Mouse (Mus musculus) MEL (cell line): ENCODE measurements around the gene Naaladl2. TPM values are rescaled to one million over a fixed set of nuclear protein-coding genes. Genes with fewer than 3 reads are reported as not detected.
A peak's percentile ranks its signal among the peaks of the same experiment; 100 is the strongest.

Source experiments
- DNase-seq: peaks from one replicate; pipeline ENCODE4 v3.0.0; 2011; ENCODE audit warnings: low read depth, low spot score
- H3K27ac ChIP-seq: 2 replicates; pipeline ENCODE4 v1.5.1; 2012; ENCODE audit warnings: low read depth, mild to moderate bottlenecking, control low read depth, low read length, moderate library complexity; ENCODE audit not compliant: control insufficient read depth
- H3K27me3 ChIP-seq, 2 experiments: fragments of 150-350 bp in 1 of 2; sonication (generic) in 1 of 2; 2 replicates each; pipeline ENCODE4 v1.6.1; 2012; ENCODE audit warnings: low read length in 2 of 2, mild to moderate bottlenecking in 2 of 2, improper control_type of control experiment in 1 of 2, moderate library complexity in 1 of 2; ENCODE audit not compliant: insufficient read depth in 2 of 2, control insufficient read depth in 1 of 2
- H3K36me3 ChIP-seq, 2 experiments: 2 replicates each; pipeline ENCODE4 v1.6.1; 2012 to 2014; ENCODE audit warnings: low read length in 2 of 2, improper control_type of control experiment in 1 of 2, inconsistent platforms in 1 of 2, mild to moderate bottlenecking in 1 of 2; ENCODE audit not compliant: insufficient read depth in 2 of 2, control insufficient read depth in 1 of 2
- H3K4me1 ChIP-seq, 2 experiments: fragments of 150-350 bp in 1 of 2; sonication (generic) in 1 of 2; 2 replicates each; pipeline ENCODE4 v1.6.1; 2012; ENCODE audit warnings: low read length in 2 of 2, improper control_type of control experiment in 1 of 2, mild to moderate bottlenecking in 1 of 2; ENCODE audit not compliant: insufficient read depth in 2 of 2, control insufficient read depth in 1 of 2
- H3K4me3 ChIP-seq, 2 experiments: fragments of 150-350 bp in 1 of 2; sonication (generic) in 1 of 2; 2 replicates each; pipeline ENCODE4 v1.5.1; 2012; ENCODE audit warnings: low read depth in 2 of 2, low read length in 2 of 2, mild to moderate bottlenecking in 2 of 2, moderate library complexity in 2 of 2, control low read depth in 1 of 2, improper control_type of control experiment in 1 of 2; ENCODE audit not compliant: control insufficient read depth in 1 of 2, insufficient read depth in 1 of 2
- H3K79me2 ChIP-seq: 2 replicates; pipeline ENCODE4 v1.6.1; 2012; ENCODE audit warnings: mild to moderate bottlenecking, low read length, moderate library complexity; ENCODE audit not compliant: control insufficient read depth, poor library complexity, insufficient read depth
- H3K9ac ChIP-seq: 2 replicates; pipeline ENCODE4 v1.6.1; 2012; ENCODE audit warnings: low read depth, mild to moderate bottlenecking, control low read depth, low read length, moderate library complexity; ENCODE audit not compliant: control insufficient read depth, poor library complexity, severe bottlenecking
- H3K9me3 ChIP-seq: fragments of 150-350 bp; sonication (generic); replicated peaks from 2 replicates; pipeline ENCODE4 v1.6.1; 2012; ENCODE audit warnings: mild to moderate bottlenecking, low read length, improper control_type of control experiment, moderate library complexity; ENCODE audit not compliant: insufficient read depth
- BHLHE40 ChIP-seq: IDR thresholded peaks from 2 replicates; pipeline ENCODE4 v1.6.1; 2012; ENCODE audit warnings: low read depth, mild to moderate bottlenecking, inconsistent platforms, low read length, improper control_type of control experiment, borderline replicate concordance
- CHD1 ChIP-seq: IDR thresholded peaks from 2 replicates; pipeline ENCODE4 v1.6.1; 2012; ENCODE audit warnings: low read depth, mild to moderate bottlenecking, inconsistent platforms, low read length, improper control_type of control experiment
- E2F4 ChIP-seq: IDR thresholded peaks from 2 replicates; pipeline ENCODE4 v1.6.1; 2011; ENCODE audit warnings: low read depth, low read length, improper control_type of control experiment, borderline replicate concordance
- ELF1 ChIP-seq: IDR thresholded peaks from 2 replicates; pipeline ENCODE4 v1.6.1; 2014; ENCODE audit warnings: low read depth, mild to moderate bottlenecking, inconsistent platforms, low read length, improper control_type of control experiment, moderate library complexity
- EP300 ChIP-seq, 2 experiments: IDR thresholded peaks; 2 replicates each; pipeline ENCODE4 v1.6.1; 2011; ENCODE audit warnings: improper control_type of control experiment in 2 of 2, low read length in 2 of 2, low read depth in 1 of 2, mild to moderate bottlenecking in 1 of 2
- ETS1 ChIP-seq: IDR thresholded peaks from 2 replicates; pipeline ENCODE4 v1.6.1; 2012; ENCODE audit warnings: low read depth, mild to moderate bottlenecking, inconsistent platforms, low read length, improper control_type of control experiment, moderate library complexity
- GABPA ChIP-seq: IDR thresholded peaks from 2 replicates; pipeline ENCODE4 v1.6.1; 2012; ENCODE audit warnings: low read depth, mild to moderate bottlenecking, inconsistent platforms, low read length, improper control_type of control experiment, moderate library complexity
- GATA1 ChIP-seq: IDR thresholded peaks from 2 replicates; pipeline ENCODE4 v1.6.1; 2011; ENCODE audit warnings: low read depth, low read length, improper control_type of control experiment
- MAFK ChIP-seq: IDR thresholded peaks from 2 replicates; pipeline ENCODE4 v1.6.1; 2011; ENCODE audit warnings: low read depth, mild to moderate bottlenecking, low read length, improper control_type of control experiment, borderline replicate concordance
- MAX ChIP-seq: IDR thresholded peaks from 2 replicates; pipeline ENCODE4 v1.6.1; 2011; ENCODE audit warnings: low read length, improper control_type of control experiment
- MAZ ChIP-seq: IDR thresholded peaks from 2 replicates; pipeline ENCODE4 v1.6.1; 2012; ENCODE audit warnings: low read depth, mild to moderate bottlenecking, inconsistent platforms, low read length, improper control_type of control experiment
- MEF2A ChIP-seq: IDR thresholded peaks from 2 replicates; pipeline ENCODE4 v1.6.1; 2014; ENCODE audit warnings: low read depth, mild to moderate bottlenecking, inconsistent platforms, low read length, improper control_type of control experiment; ENCODE audit not compliant: poor library complexity, insufficient replicate concordance, severe bottlenecking; ENCODE audit errors: extremely low read depth
- MXI1 ChIP-seq: IDR thresholded peaks from 2 replicates; pipeline ENCODE4 v1.6.1; 2011; ENCODE audit warnings: mild to moderate bottlenecking, low read depth, low read length, improper control_type of control experiment
- MYB ChIP-seq: IDR thresholded peaks from 2 replicates; pipeline ENCODE4 v1.6.1; 2011; ENCODE audit warnings: mild to moderate bottlenecking, low read depth, low read length, improper control_type of control experiment
- MYC ChIP-seq: IDR thresholded peaks from 2 replicates; pipeline ENCODE4 v1.6.1; 2011; ENCODE audit warnings: low read depth, mild to moderate bottlenecking, low read length, improper control_type of control experiment, moderate library complexity
- NELFE ChIP-seq: IDR thresholded peaks from 2 replicates; pipeline ENCODE4 v1.6.1; 2011; ENCODE audit warnings: low read depth, low read length, improper control_type of control experiment
- NRF1 ChIP-seq: IDR thresholded peaks from 2 replicates; pipeline ENCODE4 v1.6.1; 2014; ENCODE audit warnings: low read depth, mild to moderate bottlenecking, inconsistent platforms, low read length, improper control_type of control experiment, moderate library complexity; ENCODE audit not compliant: poor library complexity, insufficient read depth, severe bottlenecking
- POLR2AphosphoS2 ChIP-seq: IDR thresholded peaks from 2 replicates; pipeline ENCODE4 v1.6.1; 2011; ENCODE audit warnings: low read length, improper control_type of control experiment
- SMC3 ChIP-seq: IDR thresholded peaks from 2 replicates; pipeline ENCODE4 v1.6.1; 2011; ENCODE audit warnings: low read depth, low read length, improper control_type of control experiment
- TAL1 ChIP-seq: IDR thresholded peaks from 2 replicates; pipeline ENCODE4 v1.6.1; 2012; ENCODE audit warnings: mild to moderate bottlenecking, inconsistent platforms, low read length, moderate library complexity, mixed read lengths
- TBP ChIP-seq: IDR thresholded peaks from 2 replicates; pipeline ENCODE4 v1.8.0; 2011; ENCODE audit warnings: low read depth, low read length, improper control_type of control experiment
- TCF12 ChIP-seq: IDR thresholded peaks from 2 replicates; pipeline ENCODE4 v1.6.1; 2014; ENCODE audit warnings: low read depth, mild to moderate bottlenecking, inconsistent platforms, low read length, improper control_type of control experiment, moderate library complexity
- USF1 ChIP-seq: IDR thresholded peaks from 2 replicates; pipeline ENCODE4 v1.6.1; 2014; ENCODE audit warnings: low read depth, mild to moderate bottlenecking, inconsistent platforms, low read length, improper control_type of control experiment, moderate library complexity
- USF2 ChIP-seq, 2 experiments: IDR thresholded peaks; 2 replicates each; pipeline ENCODE4 v1.6.1; 2011 to 2012; ENCODE audit warnings: improper control_type of control experiment in 2 of 2, low read length in 2 of 2, borderline replicate concordance in 1 of 2, inconsistent platforms in 1 of 2, low read depth in 1 of 2, mild to moderate bottlenecking in 1 of 2; ENCODE audit not compliant: insufficient read depth in 1 of 2
- ZKSCAN1 ChIP-seq: IDR thresholded peaks from 2 replicates; pipeline ENCODE4 v1.6.1; 2012; ENCODE audit warnings: low read depth, mild to moderate bottlenecking, inconsistent platforms, low read length, improper control_type of control experiment, moderate library complexity
- polyA plus RNA-seq, 2 experiments: library from polyadenylated mRNA; stranded (reverse) in 1 of 2; unstranded in 1 of 2; fragments of >175 nt in 1 of 2; fragments of >200 nt in 1 of 2; gene quantifications; 2 replicates each; pipeline versions ENCODE4 v1.2.1 to v1.2.4; 2012; ENCODE audit warnings: low replicate concordance in 2 of 2, low read depth in 1 of 2; ENCODE audit not compliant: insufficient read length in 2 of 2, insufficient read depth in 1 of 2, missing spikeins in 1 of 2
- total RNA-seq: library from RNA; depleted of rRNA; stranded (reverse); fragments of 300-350 nt; gene quantifications from 2 replicates; pipeline ENCODE4 v1.2.3, GENCODE M21; 2012

Naaladl2 gene
- total and polyA plus RNA-seq, 3 experiments = 0.17 TPM; not detected in 2

DNA sequence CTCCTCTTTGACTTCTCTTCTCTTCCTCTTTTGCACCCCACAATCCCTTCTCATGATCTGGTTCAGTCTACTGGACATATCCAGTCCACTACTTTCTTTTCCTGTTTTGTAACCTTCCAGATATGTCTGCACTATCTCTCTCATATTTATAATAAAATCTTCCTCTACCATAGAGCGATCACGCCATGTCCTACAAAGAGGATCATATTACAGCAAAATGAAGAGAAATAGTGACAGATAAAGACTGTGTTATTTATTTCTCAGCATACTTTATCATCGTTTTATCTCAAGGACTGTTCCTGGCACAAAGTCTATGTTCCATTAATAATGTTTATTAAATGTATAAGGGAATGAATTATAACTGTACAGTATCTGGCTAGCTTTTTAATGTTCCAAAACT lies 1029.2 kb downstream of the Naaladl2 start:
- no peak overlapping the region for H3K9ac ChIP-seq
- H3K4me3 ChIP-seq = no peak overlapping the region
- H3K9me3 ChIP-seq = no peaks in the 10 kb centered on the region
- peaks cover 2 to 13% of the 10 kb centered on the region in 2 experiments; a peak in 3 of 4 replicates for H3K4me1 ChIP-seq
- peaks cover 0 to 7% of the 10 kb centered on the region in 2 experiments; a peak in 2 of 4 replicates for H3K36me3 ChIP-seq
- H3K27me3 ChIP-seq = no peaks in the 10 kb centered on the region
- no peak overlapping the region for H3K27ac ChIP-seq
- peak; percentile 42 for DNase-seq
- TF ChIP-seq ETS1 = no peak
- TF ChIP-seq GATA1 = no peak
- no peak for TF ChIP-seq MYC
- TF ChIP-seq BHLHE40 = no peak
- TF ChIP-seq MEF2A = no peak
- TF ChIP-seq USF2 (IDR thresholded peaks at IDR 0.05; ENCODE audit: borderline replicate concordance in 1 of 2, insufficient read depth in 1 of 2, low read depth in 1 of 2, low read length in 2 of 2) = no peak
- TF ChIP-seq MAZ = no peak
- no peak for TF ChIP-seq POLR2AphosphoS2
- TF ChIP-seq SMC3 = no peak
- no peak for TF ChIP-seq MYB
- no peak for TF ChIP-seq ELF1
- no peaks in the 10 kb centered on the region for H3K79me2 ChIP-seq

DNA sequence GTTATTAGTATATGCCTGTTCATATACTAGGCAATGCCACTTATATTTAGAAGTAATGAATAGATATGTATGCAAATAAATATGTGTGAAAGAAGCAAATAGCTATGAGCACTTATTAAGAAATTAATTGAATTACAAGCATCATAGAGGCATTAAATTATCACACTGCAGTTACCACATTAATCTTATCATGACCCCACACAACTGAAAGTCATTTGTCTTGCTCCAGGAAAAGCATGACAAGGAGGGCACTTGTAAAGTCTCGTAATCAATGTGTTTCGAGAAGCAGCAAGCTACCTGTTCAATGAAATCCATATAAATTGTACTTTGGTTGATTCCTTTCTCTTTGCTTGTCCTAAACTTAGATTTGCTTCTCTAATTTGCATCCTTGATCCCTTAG lies 1030.7 kb downstream of the Naaladl2 start:
- DNase-seq = peak; percentile 24
- Histone ChIP-seq H3K9ac (no peak overlapping the region), H3K4me3 (peak overlapping the region in 1 of 2 experiments; percentile 34; a peak in 1 of 4 replicates), H3K27ac (no peak overlapping the region), H3K4me1 (peaks cover 2 to 13% of the 10 kb centered on the region in 2 experiments; a peak in 3 of 4 replicates), H3K27me3 (no peaks in the 10 kb centered on the region), H3K79me2 (no peaks in the 10 kb centered on the region), H3K9me3 (no peaks in the 10 kb centered on the region), H3K36me3 (peaks cover 0 to 7% of the 10 kb centered on the region in 2 experiments; a peak in 2 of 4 replicates)
- TF ChIP-seq ELF1 (no peak), USF1 (no peak), EP300 (IDR thresholded peaks at IDR 0.05; ENCODE audit: low read depth in 1 of 2, low read length in 2 of 2) (peak; percentile 36 to 61; a peak in 2 of 4 replicates), TCF12 (peak; percentile 56; the same call in 1 of the 2 replicates), GATA1 (peak; percentile 54; the same call in 1 of the 2 replicates)

DNA sequence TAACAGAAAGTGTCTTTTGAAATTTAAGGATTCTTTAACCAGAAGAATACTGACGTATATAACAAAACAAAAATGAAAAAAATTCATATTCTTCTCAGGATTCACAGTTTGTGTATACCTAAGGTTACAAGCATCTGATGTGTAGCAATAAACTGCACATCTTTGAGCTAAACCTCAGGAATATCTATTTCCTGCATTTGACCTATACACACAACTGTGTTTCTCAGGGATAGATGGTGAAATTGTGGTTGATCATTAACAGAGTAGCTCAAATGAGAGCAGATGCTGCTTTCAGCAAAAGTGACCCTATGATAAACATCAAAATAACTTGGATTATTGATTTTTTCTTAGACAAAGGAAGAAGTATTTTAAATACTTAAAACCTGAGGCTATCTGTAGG lies 1037.7 kb downstream of the Naaladl2 start:
- no peaks in the 10 kb centered on the region for H3K27me3 ChIP-seq
- no peaks in the 10 kb centered on the region for H3K9me3 ChIP-seq
- no peaks in the 10 kb centered on the region for H3K36me3 ChIP-seq
- no peaks in the 10 kb centered on the region for H3K79me2 ChIP-seq
- no peak overlapping the region for H3K4me3 ChIP-seq
- no peak overlapping the region for H3K9ac ChIP-seq
- no peak overlapping the region for H3K27ac ChIP-seq
- DNase-seq = no peak
- H3K4me1 ChIP-seq = no peaks in the 10 kb centered on the region
- TF ChIP-seq MAX (no peak), MXI1 (no peak), BHLHE40 (no peak), USF2 (IDR thresholded peaks at IDR 0.05; ENCODE audit: borderline replicate concordance in 1 of 2, insufficient read depth in 1 of 2, low read depth in 1 of 2, low read length in 2 of 2) (no peak), CHD1 (no peak), MEF2A (no peak), ZKSCAN1 (no peak), TBP (no peak), NELFE (no peak), E2F4 (no peak), TAL1 (no peak), NRF1 (no peak), GABPA (no peak), MYC (no peak), MAFK (no peak), TCF12 (no peak)
